Mouse (Mus musculus): ENCODE measurements around the gene Lgmn. TPM values are rescaled to one million over a fixed set of nuclear protein-coding genes. Genes with fewer than 3 reads are reported as not detected.

The Lgmn gene
- polyA plus RNA-seq (2012; rRNA removed), result 34.2 and 41.3 TPM in 2 replicates

DNA sequence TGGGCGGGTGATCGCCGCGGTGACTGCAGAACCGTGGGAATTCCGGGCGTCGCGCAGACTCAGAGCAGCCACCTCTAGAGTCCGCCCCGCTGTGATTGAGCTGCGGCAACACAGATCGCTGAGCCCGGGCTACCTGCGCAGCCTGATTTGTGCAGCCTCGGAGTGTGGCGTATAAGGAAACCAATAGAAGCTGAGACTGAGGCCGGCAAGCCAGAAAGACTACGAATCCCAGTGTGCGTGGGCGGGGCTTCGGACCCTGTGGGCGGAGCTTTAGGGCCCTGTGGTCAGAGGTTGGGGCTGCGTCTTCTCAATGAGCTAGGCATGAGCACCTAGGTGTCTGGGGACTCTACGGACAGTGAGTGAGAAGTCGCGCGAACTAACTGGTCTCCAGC is at the start of gene Lgmn:
Lgmn (minus strand) TSS at position 182 of the 392 bp plus-strand sequence.

DNA sequence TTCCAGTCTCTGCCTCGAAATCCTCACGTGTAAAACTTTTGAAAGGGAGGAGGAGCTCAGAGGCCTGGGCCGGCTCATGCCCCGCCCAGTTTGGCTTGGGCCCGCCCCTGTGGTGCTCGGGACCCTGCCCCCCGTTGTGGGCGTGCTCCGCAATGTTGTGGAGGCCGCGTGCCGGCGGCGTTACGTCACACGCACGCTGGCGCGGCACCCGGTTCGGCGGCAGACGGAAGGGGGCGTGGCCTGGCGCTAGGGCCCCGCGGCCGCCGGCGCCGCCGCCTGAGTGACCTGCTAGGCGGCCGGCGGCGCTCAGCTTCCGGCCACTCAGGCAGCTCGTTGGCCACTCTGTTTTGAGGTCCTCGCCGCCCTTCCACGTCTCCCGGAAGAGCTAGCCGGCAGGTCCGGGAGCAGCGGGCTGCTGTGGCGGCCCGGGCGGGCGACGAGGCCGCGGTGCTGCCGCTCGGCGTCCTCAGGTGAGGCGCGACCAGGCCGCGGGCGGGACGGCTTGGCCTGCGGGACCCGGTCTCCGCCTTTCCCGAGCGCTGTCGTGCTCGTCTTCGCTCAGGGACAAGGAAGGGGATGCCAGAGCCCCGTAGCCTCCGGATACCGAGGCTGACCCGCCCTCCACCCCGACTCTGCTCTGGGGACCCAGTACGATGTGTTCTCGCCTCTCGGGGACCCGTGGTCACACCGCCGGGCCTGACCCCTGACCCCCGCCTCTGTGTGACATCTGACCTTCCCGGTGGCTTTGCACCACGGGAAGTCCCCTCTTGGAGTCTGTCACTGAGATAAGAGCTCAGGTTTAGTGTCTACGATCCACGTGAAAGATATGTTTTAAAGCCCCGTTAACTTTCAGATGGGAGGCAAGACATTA is 29.5 kb upstream of the Lgmn start, which contains the start of gene Golga5:
Golga5 (plus strand) TSS at position 242 of the 871 bp plus-strand sequence.

Other genes with a start within 250 kb of the Lgmn start
- gene Rin3, start 156.8 kb downstream of the Lgmn start, polyA plus RNA-seq (2012; rRNA removed), result 2.2 and 3.5 TPM in 2 replicates
- 10.4 and 11.3 TPM in 2 replicates for gene Golga5, start 29.3 kb upstream of the Lgmn start, polyA plus RNA-seq (2012; rRNA removed)
- gene Chga, start 115.2 kb upstream of the Lgmn start, polyA plus RNA-seq (2012; rRNA removed), result 1.2 TPM in 2 replicates

Measured in liver, embryonic 14 days (tissue).